Comparison of ENCODE assay signal across 12 mouse cellular contexts in genomic region chr10:14046171-14046651, GRCm38 (mm10).
DNase-seq lines count a peak whose midpoint lies in the region; ATAC-seq and TF ChIP-seq lines count a peak whose summit lies in the region.
"Had no signal": no experiment of that assay in that cellular context is flagged by ENCODE, and none has a peak within 500 bp of the region (broad histone marks: within the 10 kb centered on the region; RNA-seq: fewer than 3 reads in every experiment).

No protein-coding gene starts in this region.

- no peaks in the 10 kb centered on the region for H3K36me3 ChIP-seq in heart, embryonic 11.5 days (ENCODE audit: control insufficient read depth, insufficient read depth, low read length)
- H3K36me3 ChIP-seq in midbrain, embryonic 10.5 days: no peaks in the 10 kb centered on the region
- no peaks in the 10 kb centered on the region for H3K36me3 ChIP-seq in midbrain, postnatal 0 days (ENCODE audit: insufficient read depth, low read length)
- no peaks in the 10 kb centered on the region for H3K36me3 ChIP-seq in small intestine, adult 2 months (ENCODE audit: control insufficient read depth, insufficient read depth, low read length)
- H3K36me3 ChIP-seq: G1E; limb, embryonic 15.5 days; neural tube, embryonic 13.5 days had no signal

- peak overlapping the region; percentile 84 for H3K27ac ChIP-seq in heart, embryonic 11.5 days (ENCODE audit: low read depth, low read length)
- H3K27ac ChIP-seq in midbrain, embryonic 10.5 days (replicated peaks): peak overlapping the region; percentile 57
- H3K27ac ChIP-seq in midbrain, postnatal 0 days (ENCODE audit: low read depth, low read length): no peak overlapping the region
- H3K27ac ChIP-seq in small intestine, adult 2 months (ENCODE audit: insufficient read depth, low read depth, low read length): peak overlapping the region; percentile 57
- H3K27ac ChIP-seq: limb, embryonic 15.5 days; neural tube, embryonic 13.5 days had no signal

- no peak overlapping the region; the same call in 1 of the 2 replicates for H3K4me2 ChIP-seq in heart, embryonic 11.5 days
- no peak overlapping the region for H3K4me2 ChIP-seq in midbrain, postnatal 0 days (ENCODE audit: low read depth, low read length, poor library complexity, severe bottlenecking)
- H3K4me2 ChIP-seq: limb, embryonic 15.5 days; neural tube, embryonic 13.5 days had no signal

- H3K4me1 ChIP-seq in heart, embryonic 11.5 days (ENCODE audit: control insufficient read depth, insufficient read depth, low read length): peaks cover 29% of the 10 kb centered on the region
- H3K4me1 ChIP-seq in midbrain, embryonic 10.5 days: peaks cover 51% of the 10 kb centered on the region
- peaks cover 3% of the 10 kb centered on the region; the same call in 1 of the 2 replicates for H3K4me1 ChIP-seq in midbrain, postnatal 0 days (ENCODE audit: insufficient read depth, low read length)
- peaks cover 12% of the 10 kb centered on the region; the same call in 1 of the 2 replicates for H3K4me1 ChIP-seq in small intestine, adult 2 months (ENCODE audit: control insufficient read depth, insufficient read depth, insufficient read length, low read length)

- no peak for TF ChIP-seq CTCF in midbrain, postnatal 0 days (IDR thresholded peaks at IDR 0.05)
- no peak for TF ChIP-seq CTCF in small intestine, adult 2 months (IDR thresholded peaks at IDR 0.05; ENCODE audit: extremely low read depth, insufficient read length, insufficient replicate concordance, low read depth, low read length)

- 0 out of 2 replicates have a peak overlapping the region, but pooled peaks have one; percentile 56 for H3K9ac ChIP-seq in heart, embryonic 11.5 days (ENCODE audit: low read depth, low read length)
- no peak overlapping the region for H3K9ac ChIP-seq in midbrain, postnatal 0 days (replicated peaks; ENCODE audit: low read length, poor library complexity, severe bottlenecking)
- H3K9ac ChIP-seq: limb, embryonic 15.5 days; neural tube, embryonic 13.5 days had no signal

- WGBS in heart, embryonic 11.5 days (ENCODE audit: insufficient replicate concordance): 14% methylated on average over 4 of the region's 4 CpGs
- WGBS in midbrain, embryonic 10.5 days: 30% methylated on average over 4 of the region's 4 CpGs
- WGBS in midbrain, postnatal 0 days: 10% methylated on average over 4 of the region's 4 CpGs
- 56% methylated on average over 4 of the region's 4 CpGs for WGBS in small intestine, adult 2 months

- no peak for ATAC-seq in heart, embryonic 11.5 days (replicated peaks; ENCODE audit: insufficient number of reproducible peaks, low FRiP score, low TSS enrichment)
- no peak for ATAC-seq in midbrain, postnatal 0 days (ENCODE audit: low FRiP score)
- peak; percentile 39 for ATAC-seq in inflammation-experienced regulatory T-cells, adult 6 months
- no peak for ATAC-seq in megakaryocyte progenitor cell, adult 5-6 weeks (replicated peaks; ENCODE audit: poor library complexity)

- DNase-seq in heart, postnatal 4 days: no peak
- DNase-seq in midbrain, embryonic 10.5 days (ENCODE audit: low spot score): peak; percentile 32
- no peak for DNase-seq in midbrain, postnatal 0 days (ENCODE audit: low spot score)
- no peak for DNase-seq in embryo, embryonic 10.5 days (ENCODE audit: low spot score)
- DNase-seq: gastrocnemius, postnatal 10 days had no signal

- no peaks in the 10 kb centered on the region for H3K9me3 ChIP-seq in heart, embryonic 11.5 days (replicated peaks; ENCODE audit: control insufficient read depth, low read length)
- no peaks in the 10 kb centered on the region for H3K9me3 ChIP-seq in midbrain, embryonic 10.5 days (replicated peaks)
- H3K9me3 ChIP-seq in midbrain, postnatal 0 days (ENCODE audit: low read length): no peaks in the 10 kb centered on the region
- H3K9me3 ChIP-seq: G1E; limb, embryonic 15.5 days; neural tube, embryonic 13.5 days had no signal

- TF ChIP-seq POLR2A in small intestine, adult 2 months (IDR thresholded peaks at IDR 0.05; ENCODE audit: low read depth, low read length): no peak

- H3K4me3 ChIP-seq in heart, embryonic 11.5 days (ENCODE audit: low read depth, low read length): no peak overlapping the region
- H3K4me3 ChIP-seq in midbrain, embryonic 10.5 days: no peak overlapping the region
- H3K4me3 ChIP-seq in midbrain, postnatal 0 days (ENCODE audit: low read depth, low read length): no peak overlapping the region
- H3K4me3 ChIP-seq in small intestine, adult 2 months (ENCODE audit: low read depth, low read length): no peak overlapping the region
- H3K4me3 ChIP-seq: limb, embryonic 15.5 days; neural tube, embryonic 13.5 days had no signal

- H3K27me3 ChIP-seq in heart, embryonic 11.5 days (ENCODE audit: control insufficient read depth, insufficient read depth, low read length): no peaks in the 10 kb centered on the region
- H3K27me3 ChIP-seq in midbrain, embryonic 10.5 days (ENCODE audit: low read depth, poor library complexity, severe bottlenecking): no peaks in the 10 kb centered on the region
- H3K27me3 ChIP-seq in midbrain, postnatal 0 days (ENCODE audit: insufficient read depth, low read length): no peaks in the 10 kb centered on the region
- no peaks in the 10 kb centered on the region for H3K27me3 ChIP-seq in small intestine, adult 2 months (ENCODE audit: control insufficient read depth, insufficient read depth, low read length)
- H3K27me3 ChIP-seq: limb, embryonic 15.5 days; neural tube, embryonic 13.5 days had no signal
